Mouse (Mus musculus) olfactory bulb, adult 2 months (tissue): ENCODE results near the gene 4933412E24Rik. TPM values are rescaled to one million over a fixed set of nuclear protein-coding genes. Genes with fewer than 3 reads are reported as not detected.

Experiments used
- H3K27ac ChIP-seq: fragments of 200-500 bp; 2 replicates; pipeline ENCODE4 v1.5.1; 2012; ENCODE audit warnings: low read depth, low read length; ENCODE audit not compliant: insufficient read depth
- H3K4me1 ChIP-seq: fragments of 200-500 bp; 2 replicates; pipeline ENCODE4 v1.6.1; 2012; ENCODE audit warnings: low read length; ENCODE audit not compliant: control insufficient read depth, insufficient read depth
- H3K4me3 ChIP-seq: fragments of 200-500 bp; 2 replicates; pipeline ENCODE4 v1.5.1; 2012; ENCODE audit warnings: mild to moderate bottlenecking, low read depth, low read length, moderate library complexity; ENCODE audit not compliant: insufficient read depth
- CTCF ChIP-seq: fragments of 200-500 bp; IDR thresholded peaks from 2 replicates; pipeline ENCODE4 v1.5.1; 2012; ENCODE audit warnings: low read depth, mild to moderate bottlenecking, low read length, moderate library complexity; ENCODE audit not compliant: insufficient read depth
- POLR2A ChIP-seq: fragments of 200-500 bp; IDR thresholded peaks from 2 replicates; pipeline ENCODE4 v1.6.1; 2012; ENCODE audit warnings: mild to moderate bottlenecking, low read depth, low read length, moderate library complexity; ENCODE audit not compliant: insufficient read depth
- WGBS: fragments of 180-500 bp; shearing (Covaris S2); methylation state at CpG from one replicate; pipeline ENCODE4 v1.1.7; 2018; 5-methylcytosine and 5-hydroxymethylcytosine counted together
- polyA plus RNA-seq: library from polyadenylated mRNA; stranded (reverse); fragments of >200 nt; gene quantifications from 2 replicates; pipeline ENCODE4 v1.2.4, GENCODE M21; 2012; ENCODE audit warnings: low replicate concordance; ENCODE audit not compliant: missing spikeins, insufficient read depth, insufficient read length

Gene 4933412E24Rik
- not detected in 2 replicates for polyA plus RNA-seq

- 93% methylated on average over 7 of the region's 7 CpGs for WGBS
- no peak within 1 kb of the TSS for H3K27ac ChIP-seq
- no peaks in the 10 kb centered on the region for H3K4me1 ChIP-seq
- no peak for TF ChIP-seq POLR2A
- TF ChIP-seq CTCF, result no peak
- H3K4me3 ChIP-seq, result no peak within 1 kb of the TSS
Observed at GRCm38 (mm10) chr15:60016513-60016912, at the start of gene 4933412E24Rik. Gene 4933412E24Rik (minus strand): TSS chr15:60016613.

GRCm38 (mm10) chr15:60030728-60031127 lies 14.3 kb upstream of the 4933412E24Rik start:
- WGBS, result 57% methylated on average over 3 of the region's 3 CpGs
- no peak overlapping the region for H3K4me3 ChIP-seq
- H3K27ac ChIP-seq, result no peak overlapping the region
- TF ChIP-seq POLR2A (no peak), CTCF (no peak)
- no peaks in the 10 kb centered on the region for H3K4me1 ChIP-seq

DNA sequence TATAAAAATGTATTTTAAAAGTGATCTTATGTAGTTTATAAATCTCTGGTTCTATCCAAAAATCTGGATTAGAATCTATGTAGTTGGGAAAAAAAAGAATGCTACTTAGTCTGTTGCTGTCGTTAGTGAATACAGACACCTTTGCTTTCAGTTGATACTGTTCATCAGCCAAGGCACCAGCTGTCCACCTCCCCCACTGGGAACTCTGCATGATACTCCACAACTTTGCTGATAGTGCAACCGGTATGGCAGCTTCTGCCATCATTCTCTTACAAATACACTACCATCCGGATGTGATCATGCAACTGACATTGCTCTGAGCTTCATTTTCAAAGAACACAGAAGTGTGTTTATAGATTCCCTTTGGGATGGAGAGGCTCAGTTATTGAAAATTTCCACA lies 4.8 kb upstream of the 4933412E24Rik start:
- Histone ChIP-seq H3K4me1 (no peaks in the 10 kb centered on the region), H3K27ac (no peak overlapping the region), H3K4me3 (no peak overlapping the region)
- 62% methylated on average over 3 of the region's 3 CpGs for WGBS
- TF ChIP-seq POLR2A, result no peak
- no peak for TF ChIP-seq CTCF

- Histone ChIP-seq H3K4me3 (no peak overlapping the region), H3K4me1 (no peaks in the 10 kb centered on the region), H3K27ac (no peak overlapping the region)
- TF ChIP-seq POLR2A (no peak), CTCF (no peak)
- WGBS, result 95% methylated on average over 4 of the region's 4 CpGs
Observed at GRCm38 (mm10) chr15:60010199-60010598, 6.2 kb downstream of the 4933412E24Rik start.

GRCm38 (mm10) chr15:60009610-60010009 lies 6.8 kb downstream of the 4933412E24Rik start:
- WGBS, result 89% methylated on average over 3 of the region's 3 CpGs
- no peaks in the 10 kb centered on the region for H3K4me1 ChIP-seq

GRCm38 (mm10) chr15:59983777-59984176 lies 32.6 kb downstream of the 4933412E24Rik start:
- Histone ChIP-seq H3K4me1 (no peaks in the 10 kb centered on the region), H3K4me3 (no peak overlapping the region), H3K27ac (no peak overlapping the region)
- TF ChIP-seq POLR2A, result no peak
- no peak for TF ChIP-seq CTCF
- WGBS, result 62% methylated on average over 4 of the region's 4 CpGs

More at GRCm38 (mm10) chr15:60009610-60010009, 6.8 kb downstream of the 4933412E24Rik start:
- no peak overlapping the region for H3K27ac ChIP-seq
- no peak overlapping the region for H3K4me3 ChIP-seq
- no peak for TF ChIP-seq POLR2A
- TF ChIP-seq CTCF, result no peak

DNA sequence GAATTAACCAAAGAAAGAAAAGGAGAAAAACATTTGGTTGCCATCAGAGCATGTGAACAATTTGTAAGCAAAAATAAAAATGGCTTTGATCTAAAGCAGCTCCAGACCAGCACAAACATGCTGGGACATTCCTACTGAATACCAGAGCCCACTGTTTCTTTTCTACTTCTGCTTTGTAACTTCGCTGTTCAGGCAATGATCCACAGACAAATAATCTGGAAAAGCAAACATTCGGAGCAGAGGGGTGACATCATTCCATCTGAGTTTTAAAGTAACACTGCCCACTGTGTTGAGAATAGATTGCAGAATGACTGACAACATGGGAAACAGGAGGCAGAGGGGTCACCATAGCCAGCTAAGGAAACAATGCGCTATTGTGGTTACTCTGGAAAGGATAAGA lies 41.1 kb downstream of the 4933412E24Rik start:
- Histone ChIP-seq H3K4me3 (no peak overlapping the region), H3K27ac (no peak overlapping the region), H3K4me1 (no peaks in the 10 kb centered on the region)
- TF ChIP-seq POLR2A (no peak), CTCF (no peak)
- WGBS, result 42% methylated on average over 3 of the region's 3 CpGs

DNA sequence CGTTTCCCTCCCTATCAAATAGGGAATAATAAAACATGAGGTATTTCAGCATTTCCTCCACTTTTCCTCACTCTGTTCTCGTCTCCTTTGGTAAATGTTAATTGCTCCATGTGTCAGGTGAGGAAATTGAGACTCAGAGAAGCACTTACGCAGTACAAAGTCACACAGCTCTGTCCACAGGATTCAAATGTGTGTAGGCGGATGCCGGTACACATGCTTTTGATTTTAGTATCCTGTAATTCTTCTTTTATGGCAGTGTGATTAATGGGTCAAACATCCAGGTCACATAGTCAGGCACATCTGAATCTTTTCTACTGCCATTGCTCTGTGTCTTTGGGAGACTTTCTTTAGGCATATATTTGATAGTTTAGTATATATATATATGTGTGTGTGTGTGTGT lies 41.8 kb downstream of the 4933412E24Rik start:
- 76% methylated on average over 5 of the region's 5 CpGs for WGBS

DNA sequence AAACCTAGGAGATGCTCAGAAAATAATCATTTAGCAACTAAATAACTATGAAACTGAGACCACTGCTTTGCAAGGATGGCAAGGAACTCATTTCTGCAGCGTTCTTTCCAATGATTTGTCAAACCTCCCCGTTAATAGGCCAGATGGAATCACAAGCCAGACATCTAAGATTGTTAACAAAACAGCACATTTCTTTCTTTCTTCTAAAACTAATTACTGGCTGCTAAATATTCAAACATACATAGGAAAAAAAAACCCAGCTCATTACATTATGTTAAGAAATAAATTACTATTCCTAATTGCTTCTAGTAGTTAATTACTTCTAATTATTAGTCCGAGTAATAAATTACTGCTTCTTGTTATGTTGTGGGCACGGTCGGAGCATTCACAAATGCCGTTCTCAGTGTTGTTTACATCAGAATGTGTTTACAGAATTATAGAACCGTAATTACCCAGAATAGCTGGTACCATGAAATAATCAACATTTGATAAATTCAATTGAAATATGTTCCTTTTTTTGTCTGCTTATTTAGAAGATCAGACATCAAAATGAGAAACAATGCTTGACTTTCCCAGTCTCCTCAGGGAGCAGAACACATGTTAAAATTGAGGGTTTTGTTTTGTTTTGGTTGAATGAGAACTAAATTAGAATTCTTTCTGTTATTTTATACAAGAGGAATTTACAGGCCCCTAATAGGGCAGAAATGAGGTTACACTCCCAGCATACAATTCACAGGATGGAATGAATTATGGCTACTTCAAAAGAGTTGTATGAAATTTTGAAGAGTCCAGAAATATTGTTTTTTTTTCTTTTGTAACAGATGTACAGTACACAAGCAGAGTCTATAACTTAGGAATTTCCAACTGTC lies 42.5 kb downstream of the 4933412E24Rik start:
- 21% methylated on average over 7 of the region's 7 CpGs for WGBS
- Histone ChIP-seq H3K4me1 (no peaks in the 10 kb centered on the region), H3K4me3 (no peak overlapping the region), H3K27ac (no peak overlapping the region)
- TF ChIP-seq CTCF (no peak), POLR2A (no peak)

More for the DNA sequence above, 41.8 kb downstream of the 4933412E24Rik start:
- H3K4me3 ChIP-seq, result no peak overlapping the region
- no peaks in the 10 kb centered on the region for H3K4me1 ChIP-seq
- TF ChIP-seq CTCF, result no peak
- TF ChIP-seq POLR2A, result no peak
- H3K27ac ChIP-seq, result no peak overlapping the region
